Mouse (Mus musculus) splenic B cell, adult 2 months (primary cell): Measurements from ENCODE around the gene Olfr625-ps1.
A peak's percentile ranks its signal among the peaks of the same experiment; 100 is the strongest.
"Not testable (repeated sequence)": the region's sequence is repeated elsewhere in the genome, so short reads cannot be mapped to it uniquely, and the experiment has no call there.

Experiments used
- DNase-seq: peaks from one replicate; pipeline ENCODE4 v3.0.0-alpha.2; 2011; ENCODE audit warnings: low read depth, low spot score
- H3K27me3 ChIP-seq: 2 replicates; pipeline ENCODE4 v1.6.1; 2012; ENCODE audit warnings: mild to moderate bottlenecking, low read length, moderate library complexity, mixed read lengths; ENCODE audit not compliant: control insufficient read depth, poor library complexity, insufficient read depth, severe bottlenecking
- H3K36me3 ChIP-seq: 2 replicates; pipeline ENCODE4 v1.6.1; 2012; ENCODE audit warnings: mild to moderate bottlenecking, low read length, moderate library complexity, mixed read lengths; ENCODE audit not compliant: control insufficient read depth, poor library complexity, insufficient read depth, severe bottlenecking

Gene Olfr625-ps1

GRCm38 (mm10) chr7:103682420-103682819 is at the start of gene Olfr625-ps1:
TSS of gene Olfr625-ps1 (plus strand) at chr7:103682720.
- H3K36me3 ChIP-seq, result no peaks in the 10 kb centered on the region
- no peak for DNase-seq
- H3K27me3 ChIP-seq, result no peaks in the 10 kb centered on the region

- H3K36me3 ChIP-seq, result no peaks in the 10 kb centered on the region
- no peaks in the 10 kb centered on the region for H3K27me3 ChIP-seq
- DNase-seq, result no peak
These were observed 45.7 kb upstream of the Olfr625-ps1 start for GRCm38 (mm10) chr7:103636795-103637194.

GRCm38 (mm10) chr7:103642602-103643001 is 39.9 kb upstream of the Olfr625-ps1 start, which contains the start of gene Olfr622:
TSS of gene Olfr622 (minus strand) at chr7:103642702.
- no peak for DNase-seq
- Histone ChIP-seq H3K27me3 (no peaks in the 10 kb centered on the region), H3K36me3 (no peaks in the 10 kb centered on the region)

- Histone ChIP-seq H3K27me3 (no peaks in the 10 kb centered on the region), H3K36me3 (no peaks in the 10 kb centered on the region)
- no peak for DNase-seq
These were observed 38.5 kb upstream of the Olfr625-ps1 start for GRCm38 (mm10) chr7:103644070-103644469.

- no peaks in the 10 kb centered on the region for H3K36me3 ChIP-seq
- H3K27me3 ChIP-seq, result no peaks in the 10 kb centered on the region
- DNase-seq, result no peak
These were observed 18.9 kb upstream of the Olfr625-ps1 start, which contains the start of gene Olfr623 for GRCm38 (mm10) chr7:103663598-103663997. TSS of gene Olfr623 (minus strand) at chr7:103663698.

GRCm38 (mm10) chr7:103671091-103671490 is 11.4 kb upstream of the Olfr625-ps1 start, which contains the start of gene Olfr624:
TSS of gene Olfr624 (minus strand) at chr7:103671191.
- Histone ChIP-seq H3K27me3 (no peaks in the 10 kb centered on the region), H3K36me3 (no peaks in the 10 kb centered on the region)
- DNase-seq, result no peak

GRCm38 (mm10) chr7:103699469-103699868 is 16.9 kb downstream of the Olfr625-ps1 start:
- no peak for DNase-seq
- no peaks in the 10 kb centered on the region for H3K36me3 ChIP-seq
- H3K27me3 ChIP-seq, result no peaks in the 10 kb centered on the region

GRCm38 (mm10) chr7:103712024-103712423 is 29.5 kb downstream of the Olfr625-ps1 start:
- Histone ChIP-seq H3K36me3 (no peaks in the 10 kb centered on the region), H3K27me3 (no peaks in the 10 kb centered on the region; the same call in 1 of the 2 replicates)
- peak; percentile 59 for DNase-seq

- Histone ChIP-seq H3K27me3 (no peaks in the 10 kb centered on the region; the same call in 1 of the 2 replicates), H3K36me3 (no peaks in the 10 kb centered on the region)
- no peak for DNase-seq
These were observed 31.9 kb downstream of the Olfr625-ps1 start, which contains the start of gene Olfr243 for GRCm38 (mm10) chr7:103714371-103714770. TSS of gene Olfr243 (plus strand) at chr7:103714671.

- DNase-seq, H3K36me3 ChIP-seq, H3K27me3 ChIP-seq: not testable (repeated sequence)
These were observed 33.9 kb downstream of the Olfr625-ps1 start for GRCm38 (mm10) chr7:103716398-103716797.

- no peaks in the 10 kb centered on the region for H3K27me3 ChIP-seq
- DNase-seq, result no peak
- H3K36me3 ChIP-seq, result no peaks in the 10 kb centered on the region
These were observed 47.6 kb downstream of the Olfr625-ps1 start, which contains the start of gene Olfr628 for GRCm38 (mm10) chr7:103730074-103730473. TSS of gene Olfr628 (plus strand) at chr7:103730374.
